Mouse (Mus musculus): ENCODE measurements at regions not wholly inside any gene's neighbourhood (a gene's known extent, or its start where the extent isn't known, plus 50 kb on each side); places are given as distances from the start of the nearest gene placed in this dataset.

DNA sequence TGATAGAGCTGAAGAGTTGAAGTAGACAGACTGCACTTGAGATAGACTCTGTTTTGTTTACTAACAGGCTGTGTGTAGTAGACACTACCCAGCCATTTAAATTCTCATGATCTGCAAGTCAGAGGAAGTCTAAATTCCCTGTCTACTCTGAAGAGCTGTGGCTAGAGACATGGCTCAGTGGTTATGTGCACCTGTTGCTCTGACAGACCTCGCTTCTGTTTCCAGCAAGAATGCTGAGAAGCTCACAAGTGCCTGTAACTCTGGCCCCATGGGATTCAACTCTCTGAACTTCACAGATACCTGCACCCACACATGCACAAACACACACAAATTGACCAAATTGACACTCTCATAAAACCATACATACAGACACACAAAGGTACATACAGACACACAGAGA, 543.4 kb upstream of the Intu start:
- Histone ChIP-seq H3K27ac (ENCODE audit: low read depth, low read length) (no peak overlapping the region), H3K27me3 (ENCODE audit: insufficient read depth, low read length) (no peaks in the 10 kb centered on the region), H3K4me3 (ENCODE audit: low read depth, low read length) (no peak overlapping the region), H3K36me3 (ENCODE audit: insufficient read depth) (no peaks in the 10 kb centered on the region), H3K4me2 (ENCODE audit: low read depth) (no peak overlapping the region), H3K9me3 (ENCODE audit: low read length) (no peaks in the 10 kb centered on the region), H3K4me1 (ENCODE audit: insufficient read depth) (no peaks in the 10 kb centered on the region), H3K9ac (no peak overlapping the region)
- DNase-seq (no peak), ATAC-seq (no peak)
- 90% methylated on average over 1 of the region's 1 CpGs for WGBS
- TF ChIP-seq CTCF (IDR thresholded peaks at IDR 0.05; ENCODE audit: low read depth), result no peak

DNA sequence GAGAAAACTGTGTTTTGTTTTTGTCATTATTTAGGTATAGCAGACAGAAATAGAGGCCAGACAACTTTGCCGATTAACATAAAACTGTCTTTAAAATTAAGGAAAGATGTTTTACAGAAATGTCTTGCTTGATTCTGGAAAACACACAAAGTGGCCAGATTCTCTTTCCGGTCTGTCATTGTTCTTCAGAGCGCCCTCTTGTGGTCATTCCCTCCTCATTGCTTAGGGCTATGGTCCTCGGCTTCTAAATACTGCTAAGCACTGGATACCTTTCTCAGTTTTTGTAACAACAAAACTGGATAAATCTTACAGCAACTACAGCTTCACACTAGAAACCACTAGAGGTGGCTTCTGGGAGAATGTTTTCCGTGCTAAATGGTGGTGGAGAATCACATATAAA, 532.5 kb upstream of the Intu start:
- H3K36me3 ChIP-seq (ENCODE audit: insufficient read depth), result no peaks in the 10 kb centered on the region
- no peaks in the 10 kb centered on the region for H3K9me3 ChIP-seq (ENCODE audit: low read length)
- H3K27me3 ChIP-seq (ENCODE audit: insufficient read depth, low read length), result no peaks in the 10 kb centered on the region
- no peak; the same call in 1 of the 2 replicates for ATAC-seq
- DNase-seq, result peak; percentile 81
- no peak overlapping the region for H3K4me3 ChIP-seq (ENCODE audit: low read depth, low read length)
- no peak overlapping the region for H3K27ac ChIP-seq (ENCODE audit: low read depth, low read length)
- H3K4me1 ChIP-seq (ENCODE audit: insufficient read depth), result no peaks in the 10 kb centered on the region
- no peak overlapping the region for H3K4me2 ChIP-seq (ENCODE audit: low read depth)
- 30% methylated on average over 5 of the region's 5 CpGs for WGBS
- no peak overlapping the region for H3K9ac ChIP-seq
- peak; percentile 68 for TF ChIP-seq CTCF (IDR thresholded peaks at IDR 0.05; ENCODE audit: low read depth)

DNA sequence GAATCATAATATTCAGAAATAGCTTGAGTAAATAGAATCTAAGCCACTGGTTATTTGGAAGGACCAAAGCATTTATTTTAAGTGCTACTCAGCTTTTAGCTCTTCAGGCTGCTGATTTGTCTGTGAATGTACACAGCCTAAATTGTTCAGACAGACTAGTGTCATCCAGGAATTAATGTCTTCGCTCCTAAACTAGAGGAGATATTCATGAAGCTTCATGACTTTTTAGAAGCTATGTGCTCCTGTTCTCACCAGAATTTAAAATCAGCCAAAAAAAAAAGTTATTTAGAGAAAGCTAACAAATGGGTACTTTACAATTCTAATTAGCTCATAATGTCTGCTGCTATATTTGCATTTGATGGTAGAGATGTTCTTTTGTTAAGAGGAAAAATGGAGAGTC, 531.2 kb upstream of the Intu start:
- ATAC-seq, result peak; percentile 56
- no peaks in the 10 kb centered on the region for H3K4me1 ChIP-seq (ENCODE audit: insufficient read depth)
- peak; percentile 18 for DNase-seq
- no peaks in the 10 kb centered on the region for H3K36me3 ChIP-seq (ENCODE audit: insufficient read depth)
- no peaks in the 10 kb centered on the region for H3K9me3 ChIP-seq (ENCODE audit: low read length)
- no peaks in the 10 kb centered on the region for H3K27me3 ChIP-seq (ENCODE audit: insufficient read depth, low read length)
- H3K27ac ChIP-seq (ENCODE audit: low read depth, low read length), result no peak overlapping the region
- no peak overlapping the region for H3K4me2 ChIP-seq (ENCODE audit: low read depth)
- H3K9ac ChIP-seq, result no peak overlapping the region
- 32% methylated on average over 1 of the region's 1 CpGs for WGBS
- TF ChIP-seq CTCF (IDR thresholded peaks at IDR 0.05; ENCODE audit: low read depth), result no peak
- H3K4me3 ChIP-seq (ENCODE audit: low read depth, low read length), result no peak overlapping the region

DNA sequence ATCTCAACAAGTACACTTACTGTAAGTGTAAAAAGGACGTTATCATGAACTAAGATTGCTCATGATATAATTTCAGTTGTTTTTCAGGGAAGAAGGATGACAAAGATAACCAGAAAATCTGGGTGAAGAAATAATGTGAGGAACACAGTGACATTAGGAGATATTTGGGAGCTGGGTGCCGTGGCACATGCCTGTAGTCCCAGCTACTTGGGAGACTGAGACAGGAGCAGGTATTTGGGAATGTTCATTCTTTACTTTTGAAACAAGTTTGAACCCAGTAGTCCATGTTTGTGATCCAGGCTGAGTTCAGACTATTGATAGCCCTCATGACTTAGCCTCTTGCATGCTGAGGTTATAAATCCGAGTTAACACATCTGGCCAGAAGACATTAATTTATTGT, 528.2 kb upstream of the Intu start:
- Histone ChIP-seq H3K9ac (no peak overlapping the region), H3K36me3 (ENCODE audit: insufficient read depth) (no peaks in the 10 kb centered on the region), H3K9me3 (ENCODE audit: low read length) (no peaks in the 10 kb centered on the region), H3K27ac (ENCODE audit: low read depth, low read length) (no peak overlapping the region), H3K27me3 (ENCODE audit: insufficient read depth, low read length) (no peaks in the 10 kb centered on the region), H3K4me3 (ENCODE audit: low read depth, low read length) (no peak overlapping the region), H3K4me2 (ENCODE audit: low read depth) (no peak overlapping the region), H3K4me1 (ENCODE audit: insufficient read depth) (no peaks in the 10 kb centered on the region)
- TF ChIP-seq CTCF (IDR thresholded peaks at IDR 0.05; ENCODE audit: low read depth), result no peak
- DNase-seq (no peak), ATAC-seq (no peak)
- 87% methylated on average over 3 of the region's 3 CpGs for WGBS

DNA sequence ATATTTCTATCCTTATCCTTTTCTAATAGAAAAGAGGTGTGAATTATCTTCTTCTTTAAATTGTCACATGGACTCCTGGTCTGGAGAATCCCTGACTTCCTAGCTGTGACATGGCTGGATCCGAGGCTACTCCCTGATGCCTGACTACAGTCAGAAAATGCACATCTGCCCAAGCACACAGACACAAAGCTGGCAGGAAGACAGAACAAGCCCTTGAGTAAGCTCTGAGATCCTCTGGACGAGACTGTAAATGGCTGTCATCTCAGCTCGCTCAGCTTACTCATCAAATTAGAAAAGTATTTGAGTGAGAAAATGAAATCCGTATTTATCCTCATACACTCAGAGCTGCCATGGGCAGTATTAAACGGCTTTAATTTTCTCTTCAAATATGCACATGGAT, 521.0 kb upstream of the Intu start:
- H3K36me3 ChIP-seq (ENCODE audit: insufficient read depth), result no peaks in the 10 kb centered on the region
- H3K9ac ChIP-seq, result no peak overlapping the region
- no peak for DNase-seq
- TF ChIP-seq CTCF (IDR thresholded peaks at IDR 0.05; ENCODE audit: low read depth), result no peak
- no peak overlapping the region for H3K4me3 ChIP-seq (ENCODE audit: low read depth, low read length)
- no peak overlapping the region for H3K4me2 ChIP-seq (ENCODE audit: low read depth)
- 73% methylated on average over 5 of the region's 5 CpGs for WGBS
- no peak for ATAC-seq
- no peaks in the 10 kb centered on the region for H3K27me3 ChIP-seq (ENCODE audit: insufficient read depth, low read length)
- no peaks in the 10 kb centered on the region for H3K9me3 ChIP-seq (ENCODE audit: low read length)
- H3K27ac ChIP-seq (ENCODE audit: low read depth, low read length), result no peak overlapping the region
- no peaks in the 10 kb centered on the region for H3K4me1 ChIP-seq (ENCODE audit: insufficient read depth)

DNA sequence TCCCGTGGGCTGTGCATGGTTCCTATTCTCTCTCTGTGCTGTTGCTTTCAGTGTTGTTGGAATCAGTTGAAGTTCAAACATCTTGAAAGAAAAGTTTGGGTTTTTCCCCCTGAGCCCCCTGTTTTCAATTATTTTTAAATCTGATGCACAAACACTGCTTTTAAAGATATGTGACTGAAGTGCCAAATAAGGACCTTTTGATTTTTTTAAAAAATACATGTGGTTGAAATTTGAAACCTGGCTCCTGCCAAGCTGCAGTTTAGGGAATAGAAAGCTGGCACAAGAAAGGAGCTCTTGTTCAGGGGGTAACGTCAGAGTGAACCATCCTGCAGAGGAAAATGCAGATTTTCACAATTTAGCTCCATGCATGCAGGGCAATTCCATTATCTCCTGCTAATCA, 509.4 kb upstream of the Intu start:
- H3K36me3 ChIP-seq (ENCODE audit: insufficient read depth), result no peaks in the 10 kb centered on the region
- DNase-seq (no peak), ATAC-seq (no peak)
- 21% methylated on average over 2 of the region's 2 CpGs for WGBS
- H3K4me3 ChIP-seq (ENCODE audit: low read depth, low read length), result no peak overlapping the region
- H3K27me3 ChIP-seq (ENCODE audit: insufficient read depth, low read length), result no peaks in the 10 kb centered on the region
- no peak overlapping the region for H3K27ac ChIP-seq (ENCODE audit: low read depth, low read length)
- H3K4me2 ChIP-seq (ENCODE audit: low read depth), result no peak overlapping the region
- TF ChIP-seq CTCF (IDR thresholded peaks at IDR 0.05; ENCODE audit: low read depth), result no peak
- H3K9me3 ChIP-seq (ENCODE audit: low read length), result no peaks in the 10 kb centered on the region
- H3K4me1 ChIP-seq (ENCODE audit: insufficient read depth), result no peaks in the 10 kb centered on the region
- no peak overlapping the region for H3K9ac ChIP-seq

DNA sequence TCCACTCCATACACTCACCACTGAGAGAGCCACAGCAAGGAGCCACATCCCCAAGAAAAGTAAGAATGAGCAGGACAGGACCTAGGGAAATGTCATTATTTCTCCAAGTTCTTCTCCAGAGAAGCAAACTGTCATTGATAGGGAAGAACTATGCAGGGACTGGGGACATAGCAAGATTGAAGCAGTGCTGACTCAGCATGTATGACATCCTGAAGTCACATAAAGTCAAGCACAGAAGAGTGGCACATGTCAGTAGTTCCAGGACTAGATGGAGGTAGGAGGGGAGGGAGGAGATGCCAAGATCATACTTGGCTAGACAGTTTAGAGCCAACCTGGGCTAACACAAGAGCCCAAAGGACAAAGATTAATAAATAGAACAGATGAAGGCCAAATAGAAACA, 503.4 kb upstream of the Intu start:
- Histone ChIP-seq H3K36me3 (ENCODE audit: insufficient read depth) (no peaks in the 10 kb centered on the region), H3K27ac (ENCODE audit: low read depth, low read length) (no peak overlapping the region), H3K4me1 (ENCODE audit: insufficient read depth) (no peaks in the 10 kb centered on the region), H3K4me3 (ENCODE audit: low read depth, low read length) (no peak overlapping the region), H3K9ac (no peak overlapping the region), H3K4me2 (ENCODE audit: low read depth) (no peak overlapping the region), H3K9me3 (ENCODE audit: low read length) (no peaks in the 10 kb centered on the region), H3K27me3 (ENCODE audit: insufficient read depth, low read length) (no peaks in the 10 kb centered on the region)
- no peak for DNase-seq
- no peak for ATAC-seq
- TF ChIP-seq CTCF (IDR thresholded peaks at IDR 0.05; ENCODE audit: low read depth), result no peak

DNA sequence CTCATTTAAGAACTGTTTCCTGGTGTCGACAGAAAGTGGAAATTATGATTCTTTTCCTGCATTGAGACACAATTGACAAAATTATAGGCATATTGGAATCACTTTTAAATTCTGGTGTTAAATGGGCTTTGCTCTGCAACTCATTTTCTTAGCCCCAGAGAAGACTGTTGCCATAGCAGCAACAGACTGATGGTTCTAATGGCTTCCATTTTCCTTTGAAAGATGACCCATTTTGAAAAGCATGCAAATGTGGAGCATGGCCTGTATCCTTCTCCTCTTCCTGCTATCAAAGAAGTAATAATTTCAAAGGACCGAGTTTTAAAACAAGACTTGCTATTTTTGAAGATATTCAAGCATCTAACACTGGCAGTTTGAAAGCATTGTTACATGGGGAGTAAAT, 494.9 kb upstream of the Intu start:
- H3K4me2 ChIP-seq (ENCODE audit: low read depth), result no peak overlapping the region
- ATAC-seq (no peak), DNase-seq (peak; percentile 18)
- 60% methylated on average over 2 of the region's 2 CpGs for WGBS
- H3K9me3 ChIP-seq (ENCODE audit: low read length), result no peaks in the 10 kb centered on the region
- no peak overlapping the region for H3K4me3 ChIP-seq (ENCODE audit: low read depth, low read length)
- H3K9ac ChIP-seq, result no peak overlapping the region
- H3K27ac ChIP-seq (ENCODE audit: low read depth, low read length), result no peak overlapping the region
- no peaks in the 10 kb centered on the region for H3K4me1 ChIP-seq (ENCODE audit: insufficient read depth)
- no peak for TF ChIP-seq CTCF (IDR thresholded peaks at IDR 0.05; ENCODE audit: low read depth)
- H3K36me3 ChIP-seq (ENCODE audit: insufficient read depth), result no peaks in the 10 kb centered on the region
- H3K27me3 ChIP-seq (ENCODE audit: insufficient read depth, low read length), result no peaks in the 10 kb centered on the region

Data from forebrain, postnatal 0 days (tissue).